Mouse (Mus musculus): Measurements from ENCODE around the gene Fstl4.

DNA sequence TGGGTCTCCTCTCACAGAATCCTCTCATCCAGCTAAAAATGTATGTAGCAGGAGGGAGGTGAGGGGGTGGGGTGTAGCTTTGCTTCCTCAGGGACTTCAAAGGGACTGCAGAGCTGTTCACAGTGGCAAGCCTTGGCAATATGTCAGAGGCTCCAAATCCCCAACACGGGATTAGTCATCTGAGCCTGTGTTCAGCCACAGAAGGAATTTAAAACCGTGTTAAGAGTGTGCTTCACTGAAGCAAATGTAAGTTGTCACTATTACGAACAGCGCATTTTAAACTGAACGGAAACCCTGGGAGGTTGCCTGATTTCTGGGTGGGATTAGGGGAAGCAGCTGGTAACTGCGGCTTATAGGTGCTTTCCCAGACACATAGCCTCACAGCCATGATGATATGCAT lies 123.7 kb downstream of the Fstl4 start:
- TF ChIP-seq CTCF (IDR thresholded peaks at IDR 0.05; ENCODE audit: control insufficient read depth, insufficient read depth, insufficient read length) = no peak
- no peak for TF ChIP-seq MYOG (IDR thresholded peaks at IDR 0.05; ENCODE audit: control insufficient read depth, extremely low read depth, insufficient read length)
